Mouse (Mus musculus) kidney, embryonic 16.5 days (tissue): ENCODE measurements around the gene Pacsin3. TPM values are rescaled to one million over a fixed set of nuclear protein-coding genes. Genes with fewer than 3 reads are reported as not detected.

Experiments used
- polyA plus RNA-seq: library from polyadenylated mRNA; unstranded; fragments of >200 nt; fragmentation: Nextera tagmentation; extraction: Ambion mirVana; gene quantifications from 2 replicates; pipeline ENCODE4 v1.2.1, GENCODE M21; 2015

Pacsin3 gene
- polyA plus RNA-seq, 1 experiment from 2014 or later: 49.6 TPM

Other genes with a start within 250 kb of the Pacsin3 start
- 2.4 and 3.0 TPM in 2 replicates for gene Rapsn, start 220.3 kb upstream of the Pacsin3 start, polyA plus RNA-seq
- 357 and 361 TPM in 2 replicates for gene Psmc3, start 201.9 kb upstream of the Pacsin3 start, polyA plus RNA-seq
- 44.6 and 57.9 TPM in 2 replicates for gene Slc39a13, start 185.5 kb upstream of the Pacsin3 start, polyA plus RNA-seq
- 3.3 and 4.2 TPM in 2 replicates for gene Spi1, start 173.6 kb upstream of the Pacsin3 start, polyA plus RNA-seq
- gene Mybpc3, start 137.8 kb upstream of the Pacsin3 start, polyA plus RNA-seq: 0.30 and 0.44 TPM in 2 replicates
- 9.9 and 10.5 TPM in 2 replicates for gene Madd, start 72.1 kb upstream of the Pacsin3 start, polyA plus RNA-seq
- gene Nr1h3, start 53.1 kb upstream of the Pacsin3 start, polyA plus RNA-seq: 3.5 and 4.6 TPM in 2 replicates
- gene Acp2, start 53.1 kb upstream of the Pacsin3 start, polyA plus RNA-seq: 28.8 and 29.7 TPM in 2 replicates
- 16.2 and 20.6 TPM in 2 replicates for gene Ddb2, start 19.0 kb upstream of the Pacsin3 start, polyA plus RNA-seq
- 92.9 and 96.5 TPM in 2 replicates for gene Arfgap2, start 9.0 kb downstream of the Pacsin3 start, polyA plus RNA-seq
- gene 1110051M20Rik, start 188.8 kb downstream of the Pacsin3 start, polyA plus RNA-seq: 66.9 and 68.9 TPM in 2 replicates
- 7.6 and 9.0 TPM in 2 replicates for gene Lrp4, start 201.6 kb downstream of the Pacsin3 start, polyA plus RNA-seq